Mouse (Mus musculus) midbrain, embryonic 10.5 days (tissue): ENCODE results near the gene Spsb3. TPM values are rescaled to one million over a fixed set of nuclear protein-coding genes. Genes with fewer than 3 reads are reported as not detected.

Source experiments
- DNase-seq: peaks from one replicate; pipeline ENCODE4 v3.0.0-alpha.2; 2017; ENCODE audit warnings: low spot score
- H3K27ac ChIP-seq: fragments of 300-500 bp; sonication (generic); replicated peaks from 2 replicates; pipeline ENCODE4 v1.5.1; 2016; ENCODE audit warnings: mild to moderate bottlenecking
- H3K27me3 ChIP-seq: fragments of 300-500 bp; sonication (generic); 2 replicates; pipeline ENCODE4 v1.6.1; 2016; ENCODE audit warnings: low read depth, mild to moderate bottlenecking; ENCODE audit not compliant: poor library complexity, severe bottlenecking
- H3K36me3 ChIP-seq: fragments of 300-500 bp; sonication (generic); 2 replicates; pipeline ENCODE4 v1.6.1; 2016; ENCODE audit warnings: mild to moderate bottlenecking, moderate library complexity
- H3K4me1 ChIP-seq: fragments of 300-500 bp; sonication (generic); 2 replicates; pipeline ENCODE4 v1.6.1; 2016
- H3K4me3 ChIP-seq: fragments of 300-500 bp; sonication (generic); 2 replicates; pipeline ENCODE4 v1.5.1; 2016; ENCODE audit warnings: mild to moderate bottlenecking, moderate library complexity
- H3K9me3 ChIP-seq: fragments of 300-500 bp; sonication (generic); replicated peaks from 2 replicates; pipeline ENCODE4 v1.6.1; 2016; ENCODE audit warnings: mild to moderate bottlenecking
- WGBS: fragments of 180-500 bp; shearing (Covaris S2); methylation state at CpG from one replicate; pipeline ENCODE4 v1.1.7; 2016; 5-methylcytosine and 5-hydroxymethylcytosine counted together
- polyA plus RNA-seq: library from polyadenylated mRNA; unstranded; fragments of >200 nt; fragmentation: Nextera tagmentation; extraction: Ambion mirVana; gene quantifications from 2 replicates; pipeline ENCODE4 v1.2.1, GENCODE M21; 2016

Spsb3 gene
- polyA plus RNA-seq, 1 experiment from 2014 or later = 46.6 TPM

- no peak overlapping the region for H3K4me3 ChIP-seq
- H3K27me3 ChIP-seq = peaks cover 9% of the 10 kb centered on the region
- no peaks in the 10 kb centered on the region for H3K9me3 ChIP-seq
- H3K4me1 ChIP-seq = peaks cover 8% of the 10 kb centered on the region
- WGBS = 77% methylated on average over 3 of the region's 3 CpGs
- peaks cover 38% of the 10 kb centered on the region for H3K36me3 ChIP-seq
- DNase-seq = no peak
- H3K27ac ChIP-seq = no peak overlapping the region
Observed at GRCm38 (mm10) chr17:24855838-24856464, 30.5 kb upstream of the Spsb3 start.

DNA sequence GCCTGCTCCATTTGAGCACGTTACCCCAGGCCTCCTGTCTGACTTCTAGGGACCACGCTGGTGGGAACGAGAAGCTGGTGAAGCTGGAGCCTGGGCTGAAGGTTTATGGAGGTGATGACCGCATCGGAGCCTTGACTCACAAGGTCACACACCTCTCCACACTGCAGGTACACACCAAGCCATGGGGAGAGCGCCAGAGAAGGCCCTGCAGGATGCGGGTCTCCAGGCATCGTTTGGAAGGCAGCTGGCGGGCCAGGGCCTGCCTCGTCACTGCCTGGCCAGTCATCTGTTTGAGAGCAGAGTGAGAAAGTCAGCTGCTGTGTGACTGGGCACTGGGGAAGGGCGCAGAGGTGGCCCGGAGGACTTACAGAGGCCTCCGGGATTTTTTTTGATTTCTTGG lies 29.9 kb upstream of the Spsb3 start:
- Histone ChIP-seq H3K9me3 (no peaks in the 10 kb centered on the region), H3K4me1 (peaks cover 2% of the 10 kb centered on the region), H3K27me3 (peaks cover 3% of the 10 kb centered on the region), H3K36me3 (peaks cover 44% of the 10 kb centered on the region), H3K27ac (no peak overlapping the region), H3K4me3 (no peak overlapping the region)
- no peak for DNase-seq
- 93% methylated on average over 13 of the region's 13 CpGs for WGBS

DNA sequence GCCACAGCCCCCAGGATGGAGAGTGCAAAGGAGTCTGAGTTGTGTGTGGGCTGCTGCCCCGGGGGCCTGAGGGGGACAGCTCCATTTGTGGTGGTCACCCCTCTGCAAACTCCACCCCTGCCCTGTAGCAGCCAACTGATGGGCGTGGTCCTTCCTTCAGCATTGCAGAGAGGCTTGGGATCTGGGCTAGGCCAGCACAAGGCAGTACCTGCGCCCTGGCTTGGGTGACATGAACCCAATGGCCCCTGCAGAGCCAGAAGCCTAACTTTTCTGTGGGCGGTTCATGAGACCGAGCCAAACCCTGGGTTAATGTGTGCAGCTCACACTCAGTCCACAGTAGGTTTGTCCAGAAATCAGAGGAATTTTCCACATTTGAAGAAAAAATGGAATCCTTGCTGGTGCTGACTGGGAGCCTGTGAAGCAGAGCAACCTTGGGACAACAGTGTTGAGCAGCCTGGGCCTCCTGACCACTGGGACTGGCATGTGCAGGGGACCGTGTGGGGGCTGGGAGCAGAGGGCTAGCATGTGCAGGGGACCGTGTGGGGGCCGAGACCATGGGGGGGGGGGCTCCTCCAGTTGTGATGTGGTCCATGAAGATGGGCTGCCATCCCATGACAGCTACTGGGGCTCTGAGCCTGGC lies 28.5 kb upstream of the Spsb3 start:
- H3K4me3 ChIP-seq = no peak overlapping the region
- H3K36me3 ChIP-seq = peaks cover 57% of the 10 kb centered on the region
- DNase-seq = no peak
- H3K9me3 ChIP-seq = no peaks in the 10 kb centered on the region
- 89% methylated on average over 8 of the region's 8 CpGs for WGBS
- H3K4me1 ChIP-seq = no peaks in the 10 kb centered on the region
- H3K27me3 ChIP-seq = no peaks in the 10 kb centered on the region
- no peak overlapping the region for H3K27ac ChIP-seq

DNA sequence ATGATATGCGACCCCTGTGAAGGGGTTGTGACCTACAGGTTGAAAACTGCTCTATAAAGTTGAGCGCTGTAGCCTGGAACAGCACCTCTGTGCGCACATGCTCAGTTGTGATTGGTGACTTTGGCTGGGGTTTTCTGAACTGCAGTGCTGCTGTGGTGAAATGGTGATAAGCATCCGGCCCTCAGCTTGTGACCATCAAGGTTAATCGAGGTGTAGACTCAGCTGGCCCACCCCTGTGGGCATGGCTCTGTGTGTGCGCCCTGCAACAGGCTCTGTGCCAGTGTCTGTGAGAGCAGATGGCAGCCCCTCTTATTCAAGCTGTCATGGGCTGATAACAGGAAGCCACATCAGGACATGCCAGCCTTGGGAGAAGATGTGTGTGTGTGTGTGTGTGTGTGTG lies 27.5 kb upstream of the Spsb3 start:
- no peaks in the 10 kb centered on the region for H3K4me1 ChIP-seq
- H3K27ac ChIP-seq = no peak overlapping the region
- no peaks in the 10 kb centered on the region for H3K27me3 ChIP-seq
- H3K4me3 ChIP-seq = no peak overlapping the region
- 91% methylated on average over 6 of the region's 6 CpGs for WGBS
- peaks cover 49% of the 10 kb centered on the region for H3K36me3 ChIP-seq
- H3K9me3 ChIP-seq = no peaks in the 10 kb centered on the region
- no peak for DNase-seq

GRCm38 (mm10) chr17:24860076-24860475 lies 26.4 kb upstream of the Spsb3 start:
- H3K27ac ChIP-seq = no peak overlapping the region
- no peaks in the 10 kb centered on the region for H3K4me1 ChIP-seq
- H3K9me3 ChIP-seq = no peaks in the 10 kb centered on the region
- DNase-seq = no peak
- no peaks in the 10 kb centered on the region for H3K27me3 ChIP-seq
- H3K4me3 ChIP-seq = no peak overlapping the region
- peaks cover 43% of the 10 kb centered on the region for H3K36me3 ChIP-seq
- 94% methylated on average over 8 of the region's 8 CpGs for WGBS

GRCm38 (mm10) chr17:24861785-24862184 lies 24.7 kb upstream of the Spsb3 start:
- Histone ChIP-seq H3K4me3 (no peak overlapping the region), H3K27me3 (no peaks in the 10 kb centered on the region), H3K36me3 (peaks cover 34% of the 10 kb centered on the region), H3K4me1 (no peaks in the 10 kb centered on the region), H3K27ac (no peak overlapping the region), H3K9me3 (no peaks in the 10 kb centered on the region)
- WGBS = 94% methylated on average over 3 of the region's 3 CpGs
- DNase-seq = no peak

DNA sequence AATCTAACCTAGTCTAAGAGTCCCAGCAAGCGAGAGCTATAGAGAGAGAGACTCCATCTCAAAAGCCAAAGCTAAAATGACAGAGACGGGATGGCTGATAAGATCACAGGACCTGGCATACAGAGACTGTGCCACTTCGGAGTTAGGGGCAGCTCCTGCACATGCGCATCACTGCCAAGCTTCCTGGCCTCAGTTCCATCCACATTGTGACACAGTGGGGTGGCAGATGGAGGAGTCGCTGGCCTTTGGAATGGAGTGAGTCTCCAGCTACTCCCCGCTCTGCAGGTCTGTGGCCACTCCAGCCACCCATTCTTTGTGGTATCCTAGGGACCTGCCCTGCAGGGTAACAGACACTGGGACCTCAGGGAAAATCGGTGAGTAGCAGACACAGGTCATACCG lies 20.7 kb upstream of the Spsb3 start, which contains the start of gene Igfals:
Gene Igfals (plus strand): TSS at position 222 of the 400 bp plus-strand sequence.
- no peak within 1 kb of the TSS for H3K27ac ChIP-seq
- H3K27me3 ChIP-seq = no peaks in the 10 kb centered on the region
- H3K4me3 ChIP-seq = no peak within 1 kb of the TSS
- WGBS = 87% methylated on average over 8 of the region's 8 CpGs
- peaks cover 21% of the 10 kb centered on the region for H3K36me3 ChIP-seq
- H3K4me1 ChIP-seq = no peaks in the 10 kb centered on the region
- no peaks in the 10 kb centered on the region for H3K9me3 ChIP-seq
- DNase-seq = no peak

DNA sequence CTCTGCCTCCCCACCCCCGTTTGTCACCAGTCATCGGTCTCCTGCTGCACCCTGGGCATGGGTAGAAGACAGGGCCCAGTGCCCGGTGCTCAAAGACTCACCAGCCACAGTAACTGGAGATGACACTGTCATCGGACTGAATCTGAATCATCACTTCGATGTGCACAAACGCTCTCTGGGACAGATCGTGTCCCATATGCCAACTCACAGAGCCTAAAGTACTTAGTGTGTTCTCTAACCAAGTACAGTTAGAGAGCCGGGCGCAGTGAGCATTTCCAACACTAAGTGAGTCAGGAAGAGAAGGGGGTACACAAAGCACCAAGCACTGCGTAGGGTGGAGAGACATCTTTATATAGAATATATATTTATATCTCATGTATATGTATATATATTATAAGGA lies 18.5 kb upstream of the Spsb3 start:
- Histone ChIP-seq H3K9me3 (no peaks in the 10 kb centered on the region), H3K36me3 (no peaks in the 10 kb centered on the region; the same call in 1 of the 2 replicates), H3K27me3 (no peaks in the 10 kb centered on the region), H3K4me1 (no peaks in the 10 kb centered on the region), H3K4me3 (no peak overlapping the region), H3K27ac (no peak overlapping the region)
- 93% methylated on average over 10 of the region's 10 CpGs for WGBS
- no peak for DNase-seq

- Histone ChIP-seq H3K9me3 (no peaks in the 10 kb centered on the region), H3K4me1 (peaks cover 12% of the 10 kb centered on the region), H3K36me3 (no peaks in the 10 kb centered on the region), H3K27ac (no peak overlapping the region), H3K27me3 (no peaks in the 10 kb centered on the region), H3K4me3 (no peak overlapping the region)
- 47% methylated on average over 4 of the region's 4 CpGs for WGBS
- no peak for DNase-seq
Observed at GRCm38 (mm10) chr17:24873695-24874404, 12.6 kb upstream of the Spsb3 start.

- Histone ChIP-seq H3K27ac (no peak overlapping the region), H3K4me1 (peaks cover 12% of the 10 kb centered on the region), H3K4me3 (no peak overlapping the region), H3K36me3 (no peaks in the 10 kb centered on the region), H3K9me3 (no peaks in the 10 kb centered on the region), H3K27me3 (no peaks in the 10 kb centered on the region)
- no peak for DNase-seq
- 71% methylated on average over 1 of the region's 1 CpGs for WGBS
Observed at GRCm38 (mm10) chr17:24874405-24874745, 12.1 kb upstream of the Spsb3 start.

DNA sequence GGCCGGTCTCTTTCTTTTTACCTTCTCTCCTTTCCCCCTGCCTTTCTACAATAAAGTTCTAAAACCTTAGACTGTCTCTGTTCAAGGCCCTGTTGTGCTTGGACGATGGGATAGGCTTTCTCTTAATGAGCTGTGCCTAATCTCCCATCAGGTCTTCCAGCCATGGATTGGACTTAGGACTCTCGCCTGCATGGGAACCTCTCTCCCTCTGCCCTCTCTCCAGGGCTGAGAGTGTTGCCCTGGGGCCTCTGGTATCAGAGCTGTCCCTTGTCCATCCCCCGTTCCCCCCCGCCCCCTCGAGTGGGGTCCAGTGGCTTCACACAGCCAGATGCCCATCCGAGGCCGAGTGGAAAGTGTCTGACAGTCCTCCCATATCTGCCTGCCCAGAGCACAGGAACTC lies 11.5 kb upstream of the Spsb3 start:
- no peak for DNase-seq
- 78% methylated on average over 8 of the region's 8 CpGs for WGBS
- Histone ChIP-seq H3K36me3 (no peaks in the 10 kb centered on the region), H3K9me3 (no peaks in the 10 kb centered on the region), H3K27ac (no peak overlapping the region), H3K4me3 (no peak overlapping the region), H3K27me3 (no peaks in the 10 kb centered on the region), H3K4me1 (peaks cover 12% of the 10 kb centered on the region)

GRCm38 (mm10) chr17:24877336-24878116 lies 8.9 kb upstream of the Spsb3 start:
- no peak overlapping the region for H3K4me3 ChIP-seq
- 66% methylated on average over 10 of the region's 10 CpGs for WGBS
- H3K27ac ChIP-seq = 0 out of 2 replicates have a peak overlapping the region, but pooled peaks have one; percentile 52

GRCm38 (mm10) chr17:24878117-24878397 lies 8.4 kb upstream of the Spsb3 start:
- no peak for DNase-seq

More at GRCm38 (mm10) chr17:24877336-24878116, 8.9 kb upstream of the Spsb3 start:
- Histone ChIP-seq H3K36me3 (peaks cover 6% of the 10 kb centered on the region), H3K9me3 (no peaks in the 10 kb centered on the region), H3K4me1 (peaks cover 12% of the 10 kb centered on the region), H3K27me3 (no peaks in the 10 kb centered on the region)
- DNase-seq = no peak

More at GRCm38 (mm10) chr17:24878117-24878397, 8.4 kb upstream of the Spsb3 start:
- WGBS = 51% methylated on average over 5 of the region's 5 CpGs
- Histone ChIP-seq H3K4me1 (peaks cover 12% of the 10 kb centered on the region), H3K4me3 (no peak overlapping the region), H3K27me3 (no peaks in the 10 kb centered on the region), H3K27ac (peak overlapping the region; percentile 52; the same call in 1 of the 2 replicates), H3K36me3 (peaks cover 12% of the 10 kb centered on the region), H3K9me3 (no peaks in the 10 kb centered on the region)
